Mouse (Mus musculus): ENCODE measurements at regions not wholly inside any gene's neighbourhood (a gene's known extent, or its start where the extent isn't known, plus 50 kb on each side); places are given as distances from the start of the nearest gene placed in this dataset.

DNA sequence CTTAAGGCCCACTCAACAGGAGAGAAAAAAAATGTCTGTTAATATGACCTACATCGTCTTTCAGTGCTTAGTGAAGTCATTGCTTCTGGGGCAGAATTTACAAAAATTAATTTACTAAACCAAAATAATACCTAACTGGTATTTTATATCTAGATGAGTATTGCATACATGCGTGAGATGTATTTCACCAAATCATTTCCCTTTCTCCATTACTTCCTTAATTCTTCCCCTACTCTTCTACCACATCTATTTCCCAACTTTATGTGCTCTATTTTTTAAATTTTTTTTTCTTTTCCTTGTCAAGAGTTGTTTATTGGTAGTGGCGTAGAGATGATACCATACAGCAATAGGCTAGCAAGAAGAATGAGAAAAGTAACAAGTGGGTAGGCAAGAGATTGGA lies 536.7 kb downstream of the Flrt2 start:
- TF ChIP-seq POLR2A (IDR thresholded peaks at IDR 0.05; ENCODE audit: borderline replicate concordance, extremely low read depth, insufficient read depth, insufficient read length, poor library complexity, severe bottlenecking): no peak
- no peak for TF ChIP-seq CTCF (IDR thresholded peaks at IDR 0.05; ENCODE audit: borderline replicate concordance, extremely low read depth, insufficient read depth, insufficient read length)

All from brain, embryonic 14.5 days (tissue).